Mouse (Mus musculus): ENCODE results near the gene Ecpas.

DNA sequence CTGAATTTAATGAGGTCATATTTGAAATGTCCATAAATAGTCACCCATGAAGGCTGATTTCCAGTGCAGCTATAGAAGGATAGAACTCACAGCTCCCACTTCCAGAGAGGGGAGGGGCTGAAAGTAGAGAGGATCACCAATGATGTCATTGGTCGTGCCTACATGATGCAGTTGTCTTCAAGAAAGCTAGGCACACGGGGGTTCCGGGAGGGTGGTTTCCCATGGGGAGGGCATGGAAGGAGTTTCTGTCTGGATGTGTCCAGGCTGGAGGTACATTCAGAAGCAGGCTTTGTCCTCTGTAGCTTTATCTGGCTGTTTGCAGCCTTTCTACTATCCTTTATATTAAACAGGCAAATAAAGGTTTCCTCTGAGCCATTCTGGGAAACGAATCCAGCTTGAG lies 35.8 kb upstream of the Ecpas start:
- TF ChIP-seq CTCF (IDR thresholded peaks at IDR 0.05; ENCODE audit: low read depth): no peak
- no peak for TF ChIP-seq EP300 (optimal IDR thresholded peaks at IDR 0.05)

Measured in stomach, postnatal 0 days (tissue).